Mouse (Mus musculus) testis, adult 10 weeks (tissue): ENCODE data around the gene Ubtd2. TPM values are rescaled to one million over a fixed set of nuclear protein-coding genes. Genes with fewer than 3 reads are reported as not detected.

Source experiments
- polyA plus RNA-seq: library from polyadenylated mRNA; stranded (reverse); fragments of 350-450 nt; fragmentation: Illumina TruSeq; extraction: RNeasy Lipid Tissue Mini Kit (QIAGEN cat#74804); gene quantifications from one replicate; pipeline ENCODE4 v1.2.3, GENCODE M21; 2014; ENCODE audit warnings: low read depth, low replicate concordance

Gene Ubtd2
- 30.1 TPM for polyA plus RNA-seq

GRCm38 (mm10) chr11:32454800-32455506, at the start of gene Ubtd2:
Gene Ubtd2, plus strand, starts transcription at chr11:32455370.

GRCm38 (mm10) chr11:32531871-32532764, 76.9 kb downstream of the Ubtd2 start, which contains the start of gene Efcab9:
Gene Efcab9, minus strand, starts transcription at chr11:32532081.

GRCm38 (mm10) chr11:32532765-32533481, 77.8 kb downstream of the Ubtd2 start, which contains the start of gene Stk10:
Gene Stk10, plus strand, starts transcription at chr11:32533305.

Other genes starting within 250 kb of the Ubtd2 start
- 3.6 TPM for gene Snrnp25, start 250.0 kb upstream of the Ubtd2 start, polyA plus RNA-seq
- gene Rhbdf1, start 233.1 kb upstream of the Ubtd2 start, polyA plus RNA-seq = 0.04 TPM
- 4.5 TPM for gene Mpg, start 228.9 kb upstream of the Ubtd2 start, polyA plus RNA-seq
- gene Nprl3, start 187.7 kb upstream of the Ubtd2 start, polyA plus RNA-seq = 8.3 TPM
- gene Hba-x, start 179.0 kb upstream of the Ubtd2 start, polyA plus RNA-seq = not detected
- gene Hba-a1, start 171.9 kb upstream of the Ubtd2 start, polyA plus RNA-seq = 15.4 TPM
- gene Hbq1b, start 168.4 kb upstream of the Ubtd2 start, polyA plus RNA-seq = not detected
- gene Hba-a2, start 158.9 kb upstream of the Ubtd2 start, polyA plus RNA-seq = not detected
- gene Hbq1a, start 155.3 kb upstream of the Ubtd2 start, polyA plus RNA-seq = not detected
- 0.15 TPM for gene Sh3pxd2b, start 107.5 kb upstream of the Ubtd2 start, polyA plus RNA-seq
- 619 TPM for gene Efcab9, start 76.7 kb downstream of the Ubtd2 start, polyA plus RNA-seq
- gene Stk10, start 77.9 kb downstream of the Ubtd2 start, polyA plus RNA-seq = 7.6 TPM
- gene Fbxw11, start 187.4 kb downstream of the Ubtd2 start, polyA plus RNA-seq = 23.5 TPM